Comparison of ENCODE assay signal across 8 mouse cellular contexts in the genomic region with DNA sequence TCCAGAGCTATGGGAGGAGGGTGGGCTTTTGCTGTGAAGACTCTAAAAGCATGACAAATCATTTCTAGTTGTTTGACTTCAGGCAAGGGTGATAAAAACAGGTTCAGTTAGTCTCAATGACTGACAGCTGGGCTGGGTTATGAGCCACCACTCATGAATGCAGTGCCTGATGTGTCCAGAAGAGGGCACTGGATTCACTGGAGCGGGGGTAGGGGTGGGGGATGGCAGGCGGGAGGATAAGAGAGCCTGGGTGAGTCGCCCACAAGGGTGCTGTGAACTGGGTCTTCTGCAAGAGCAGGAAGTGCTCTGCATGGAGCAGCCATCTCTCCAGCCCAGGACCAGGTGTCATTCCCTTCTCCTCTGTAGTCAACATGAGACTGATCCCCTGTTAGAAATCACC. TPM values are rescaled to one million over a fixed set of nuclear protein-coding genes. Genes with fewer than 3 reads are reported as not detected.
DNase-seq lines count a peak whose midpoint lies in the region; ATAC-seq and TF ChIP-seq lines count a peak whose summit lies in the region.

No protein-coding gene starts in this region.

- H3K4me1 ChIP-seq in forebrain, embryonic 13.5 days, result no peaks in the 10 kb centered on the region
- no peaks in the 10 kb centered on the region for H3K4me1 ChIP-seq in liver, postnatal 0 days (ENCODE audit: insufficient read depth)

- H3K36me3 ChIP-seq in forebrain, embryonic 13.5 days (ENCODE audit: poor library complexity, severe bottlenecking), result 0 out of 2 replicates have a peak, but pooled peaks cover 3% of the 10 kb centered on the region
- peaks cover 13% of the 10 kb centered on the region for H3K36me3 ChIP-seq in liver, postnatal 0 days (replicated peaks; ENCODE audit: insufficient read depth, low read length)

- no peak overlapping the region for H3K9ac ChIP-seq in forebrain, embryonic 13.5 days
- H3K9ac ChIP-seq in liver, postnatal 0 days (replicated peaks), result no peak overlapping the region

- WGBS in forebrain, embryonic 13.5 days, result 8% methylated on average over 3 of the region's 3 CpGs
- WGBS in liver, postnatal 0 days (ENCODE audit: insufficient replicate concordance), result 19% methylated on average over 3 of the region's 3 CpGs

- peak; percentile 33; the same call in 1 of the 2 replicates for ATAC-seq in forebrain, embryonic 13.5 days
- peak; percentile 69 for ATAC-seq in liver, postnatal 0 days

- no peak overlapping the region for H3K4me2 ChIP-seq in forebrain, embryonic 13.5 days
- no peak overlapping the region for H3K4me2 ChIP-seq in liver, postnatal 0 days (ENCODE audit: low read depth, low read length)

- no peak overlapping the region; the same call in 1 of the 2 replicates for H3K27ac ChIP-seq in forebrain, embryonic 13.5 days
- H3K27ac ChIP-seq in liver, postnatal 0 days (ENCODE audit: low read depth), result no peak overlapping the region

- H3K27me3 ChIP-seq in forebrain, embryonic 13.5 days, result no peaks in the 10 kb centered on the region
- no peaks in the 10 kb centered on the region for H3K27me3 ChIP-seq in liver, postnatal 0 days (ENCODE audit: insufficient read depth, low read length)

- peak; percentile 44 for DNase-seq in gastrocnemius, postnatal 10 days
- DNase-seq in gastrocnemius, postnatal 25 days, result no peak
- peak; percentile 52 for DNase-seq in 3T3-L1 (ENCODE audit: low read depth, low spot score)
- DNase-seq in R1 (ENCODE audit: low read depth, low spot score), result peak; percentile 65
- peak; percentile 64 for DNase-seq in liver, postnatal 0 days
- peak; percentile 53 for DNase-seq in testis, postnatal 10 days (ENCODE audit: low spot score)
- no peak for DNase-seq in urinary bladder, adult 2 months (ENCODE audit: low spot score)

- no peak overlapping the region for H3K4me3 ChIP-seq in forebrain, embryonic 13.5 days
- no peak overlapping the region for H3K4me3 ChIP-seq in liver, postnatal 0 days (ENCODE audit: low read depth, low read length)

- TF ChIP-seq CTCF in liver, postnatal 0 days (IDR thresholded peaks at IDR 0.05; ENCODE audit: low read depth), result peak; percentile 74

- H3K9me3 ChIP-seq in forebrain, embryonic 13.5 days (replicated peaks), result no peaks in the 10 kb centered on the region
- no peaks in the 10 kb centered on the region for H3K9me3 ChIP-seq in liver, postnatal 0 days (ENCODE audit: low read length)

- no peak for TF ChIP-seq EP300 in liver, postnatal 0 days (IDR thresholded peaks at IDR 0.05; ENCODE audit: low read depth)

RNA-seq across cellular contexts. Expression of a gene that starts 50.8 kb away (rescaled TPM):
- total RNA-seq in gastrocnemius, postnatal 10 days (2021), result 10 to 100 TPM; 12.5 to 15.4 TPM
- 10 to 100 TPM; 12.2 to 13.4 TPM for total RNA-seq in gastrocnemius, postnatal 25 days (2021)
- 12.3 and 14.0 TPM in 2 replicates for polyA plus RNA-seq in forebrain, embryonic 13.5 days (2015; fragmentation: Nextera tagmentation; extraction: Ambion mirVana)
- 31.2 and 33.7 TPM in 2 replicates for polyA plus RNA-seq in liver, postnatal 0 days (2015; fragmentation: Nextera tagmentation; extraction: Ambion mirVana)
- 48.7 and 93.5 TPM in 2 replicates for polyA plus RNA-seq in urinary bladder, adult 2 months (2012; rRNA removed)

Comparison
In these comparisons a context has a peak if more than half of its experiments do, and no peak if none do; other contexts are left out.
1. DNase-seq: peak in gastrocnemius, postnatal 10 days (single experiment), 3T3-L1 (single experiment), R1 (single experiment), liver, postnatal 0 days (single experiment) and testis, postnatal 10 days (single experiment); none in gastrocnemius, postnatal 25 days (single experiment) and urinary bladder, adult 2 months (single experiment).